Mouse (Mus musculus) yolk sac, embryonic 10.5 days (tissue): ENCODE measurements around the gene Tlnrd1.

Experiments used
- DNase-seq: peaks from one replicate; pipeline ENCODE4 v3.0.0-alpha.2; 2017; ENCODE audit warnings: low spot score

Gene Tlnrd1

GRCm38 (mm10) chr7:83884921-83885532, 922 bp upstream of the Tlnrd1 start:
- peak; percentile 22 for DNase-seq

- peak; percentile 77 for DNase-seq
These were observed 657 bp downstream of the Tlnrd1 start for GRCm38 (mm10) chr7:83883276-83884020.

- peak; percentile 26 for DNase-seq
These were observed 1.4 kb downstream of the Tlnrd1 start for GRCm38 (mm10) chr7:83882633-83883275.

- no peak for DNase-seq
These were observed 1.9 kb downstream of the Tlnrd1 start for GRCm38 (mm10) chr7:83882150-83882632.

- DNase-seq: peak; percentile 40
These were observed 5.2 kb downstream of the Tlnrd1 start for GRCm38 (mm10) chr7:83878676-83879448.

GRCm38 (mm10) chr7:83877088-83877487, 7.0 kb downstream of the Tlnrd1 start:
- DNase-seq: no peak

- no peak for DNase-seq
These were observed 14.1 kb downstream of the Tlnrd1 start for GRCm38 (mm10) chr7:83869839-83870543.

GRCm38 (mm10) chr7:83868200-83868599, 15.9 kb downstream of the Tlnrd1 start:
- DNase-seq: no peak

- no peak for DNase-seq
These were observed 20.6 kb downstream of the Tlnrd1 start for GRCm38 (mm10) chr7:83863554-83863953.

GRCm38 (mm10) chr7:83859378-83860083, 24.6 kb downstream of the Tlnrd1 start:
- no peak for DNase-seq

GRCm38 (mm10) chr7:83857921-83858320, 26.2 kb downstream of the Tlnrd1 start:
- DNase-seq: no peak

- DNase-seq: no peak
These were observed 27.0 kb downstream of the Tlnrd1 start for GRCm38 (mm10) chr7:83857208-83857488.

- no peak for DNase-seq
These were observed 27.5 kb downstream of the Tlnrd1 start for GRCm38 (mm10) chr7:83856353-83857207.

- no peak for DNase-seq
These were observed 28.9 kb downstream of the Tlnrd1 start for GRCm38 (mm10) chr7:83855203-83855602.

GRCm38 (mm10) chr7:83852381-83853380, 31.4 kb downstream of the Tlnrd1 start:
- no peak for DNase-seq

- DNase-seq: no peak
These were observed 32.3 kb downstream of the Tlnrd1 start for GRCm38 (mm10) chr7:83851569-83852380.

- peak; percentile 50 for DNase-seq
These were observed 36.7 kb downstream of the Tlnrd1 start for GRCm38 (mm10) chr7:83847187-83848075.
